Mouse (Mus musculus) CH12.LX (cell line): ENCODE measurements around the gene Gm5565. TPM values are rescaled to one million over a fixed set of nuclear protein-coding genes. Genes with fewer than 3 reads are reported as not detected.
A peak's percentile ranks its signal among the peaks of the same experiment; 100 is the strongest.

Experiments used
- DNase-seq: peaks from one replicate; pipeline ENCODE4 v3.0.0-alpha.2; 2013; ENCODE audit errors: extremely low read depth
- H3K27ac ChIP-seq: 2 replicates; pipeline ENCODE4 v1.5.1; 2012; ENCODE audit warnings: low read depth, mild to moderate bottlenecking, control low read depth, moderate library complexity; ENCODE audit not compliant: insufficient read depth
- H3K27me3 ChIP-seq: replicated peaks from 2 replicates; pipeline ENCODE3; 2012; ENCODE audit warnings: inconsistent platforms
- H3K36me3 ChIP-seq, 2 experiments: replicated peaks in 1 of 2; 2 replicates each; pipeline versions ENCODE3 to v1.6.1; 2012; ENCODE audit warnings: inconsistent platforms in 1 of 2, low read length in 1 of 2, mild to moderate bottlenecking in 1 of 2, mixed read lengths in 1 of 2, moderate library complexity in 1 of 2; ENCODE audit not compliant: control insufficient read depth in 1 of 2, insufficient read depth in 1 of 2
- H3K4me1 ChIP-seq, 2 experiments: 2 replicates each; pipeline ENCODE4 v1.6.1; 2012; ENCODE audit warnings: inconsistent platforms in 1 of 2, moderate library complexity in 1 of 2; ENCODE audit not compliant: insufficient read depth in 2 of 2, control insufficient read depth in 1 of 2
- H3K4me2 ChIP-seq: 2 replicates; pipeline ENCODE4 v1.6.1; 2012; ENCODE audit warnings: low read depth, mild to moderate bottlenecking, control low read depth; ENCODE audit not compliant: poor library complexity, insufficient read depth, severe bottlenecking
- H3K4me3 ChIP-seq, 3 experiments: fragments of 150-350 bp in 1 of 3; sonication (generic) in 1 of 3; replicated peaks in 1 of 3; 2 replicates each; pipeline versions ENCODE3 to v1.5.1; 2011 to 2012; ENCODE audit warnings: low read depth in 2 of 3, low read length in 2 of 3, mild to moderate bottlenecking in 2 of 3, moderate library complexity in 2 of 3, control low read depth in 1 of 3, improper control_type of control experiment in 1 of 3, inconsistent platforms in 1 of 3, mixed read lengths in 1 of 3; ENCODE audit not compliant: poor library complexity in 1 of 3
- H3K79me2 ChIP-seq: replicated peaks from 2 replicates; pipeline ENCODE4 v1.6.1; 2012; ENCODE audit warnings: mild to moderate bottlenecking, moderate library complexity; ENCODE audit not compliant: control insufficient read depth, poor library complexity, insufficient read depth, severe bottlenecking; ENCODE audit errors: extremely low read depth
- H3K9ac ChIP-seq: 2 replicates; pipeline ENCODE4 v1.6.1; 2012; ENCODE audit warnings: low read depth, mild to moderate bottlenecking, control low read depth, moderate library complexity; ENCODE audit not compliant: insufficient read depth
- H3K9me3 ChIP-seq: replicated peaks from 2 replicates; pipeline ENCODE3; 2012; ENCODE audit warnings: low read length, inconsistent platforms, mixed read lengths
- BHLHE40 ChIP-seq: IDR thresholded peaks from 2 replicates; pipeline ENCODE4 v1.6.1; 2011; ENCODE audit warnings: mild to moderate bottlenecking, low read depth, low read length, improper control_type of control experiment
- CTCF ChIP-seq, 2 experiments: IDR thresholded peaks in 1 of 2; conservative IDR thresholded peaks in 1 of 2; 2 replicates each; pipeline ENCODE4 v1.5.1; 2011 to 2012; ENCODE audit warnings: low read depth in 2 of 2, low read length in 2 of 2, improper control_type of control experiment in 1 of 2, inconsistent platforms in 1 of 2, mild to moderate bottlenecking in 1 of 2, moderate library complexity in 1 of 2
- E2F4 ChIP-seq: IDR thresholded peaks from 2 replicates; pipeline ENCODE4 v1.6.1; 2011; ENCODE audit warnings: low read depth, low read length, improper control_type of control experiment; ENCODE audit not compliant: insufficient replicate concordance
- EP300 ChIP-seq: IDR thresholded peaks from 2 replicates; pipeline ENCODE4 v1.6.1; 2011; ENCODE audit warnings: low read length, improper control_type of control experiment
- ETS1 ChIP-seq: conservative IDR thresholded peaks from 2 replicates; pipeline ENCODE4 v1.6.1; 2012; ENCODE audit warnings: low read depth, mild to moderate bottlenecking, inconsistent platforms, low read length, improper control_type of control experiment, moderate library complexity
- GABPA ChIP-seq: IDR thresholded peaks from 2 replicates; pipeline ENCODE4 v1.6.1; 2012; ENCODE audit warnings: low read depth, low read length, improper control_type of control experiment, inconsistent platforms; ENCODE audit not compliant: insufficient replicate concordance
- JUN ChIP-seq: IDR thresholded peaks from 2 replicates; pipeline ENCODE4 v1.6.1; 2011; ENCODE audit warnings: low read depth, mild to moderate bottlenecking, low read length, improper control_type of control experiment, moderate library complexity; ENCODE audit not compliant: insufficient read depth
- KAT2A ChIP-seq: IDR thresholded peaks from 2 replicates; pipeline ENCODE4 v1.6.1; 2012; ENCODE audit warnings: low read length, improper control_type of control experiment, inconsistent platforms; ENCODE audit not compliant: insufficient replicate concordance
- MAX ChIP-seq: IDR thresholded peaks from 2 replicates; pipeline ENCODE4 v1.6.1; 2011; ENCODE audit warnings: low read length, improper control_type of control experiment
- MAZ ChIP-seq: IDR thresholded peaks from 2 replicates; pipeline ENCODE4 v1.6.1; 2012; ENCODE audit warnings: low read depth, mild to moderate bottlenecking, inconsistent platforms, low read length, improper control_type of control experiment, moderate library complexity
- MEF2A ChIP-seq: IDR thresholded peaks from 2 replicates; pipeline ENCODE4 v1.6.1; 2014; ENCODE audit warnings: low read depth, mild to moderate bottlenecking, inconsistent platforms, low read length, improper control_type of control experiment, borderline replicate concordance
- PAX5 ChIP-seq: IDR thresholded peaks from 2 replicates; pipeline ENCODE4 v1.6.1; 2012; ENCODE audit warnings: low read length, inconsistent platforms, mixed read lengths
- POLR2AphosphoS2 ChIP-seq: IDR thresholded peaks from 2 replicates; pipeline ENCODE4 v1.6.1; 2011; ENCODE audit warnings: low read depth, low read length, improper control_type of control experiment
- RAD21 ChIP-seq: IDR thresholded peaks from 2 replicates; pipeline ENCODE4 v1.6.1; 2011; ENCODE audit warnings: low read depth, mild to moderate bottlenecking, low read length, improper control_type of control experiment, moderate library complexity
- RCOR1 ChIP-seq: conservative IDR thresholded peaks from 2 replicates; pipeline ENCODE4 v1.6.1; 2012; ENCODE audit warnings: low read depth, mild to moderate bottlenecking, inconsistent platforms, low read length, improper control_type of control experiment
- SIN3A ChIP-seq: IDR thresholded peaks from 2 replicates; pipeline ENCODE4 v1.6.1; 2012; ENCODE audit warnings: low read length, improper control_type of control experiment, inconsistent platforms
- SMC3 ChIP-seq: IDR thresholded peaks from 2 replicates; pipeline ENCODE4 v1.6.1; 2011; ENCODE audit warnings: low read depth, low read length, improper control_type of control experiment
- TCF12 ChIP-seq: IDR thresholded peaks from 2 replicates; pipeline ENCODE4 v1.6.1; 2014; ENCODE audit warnings: low read depth, mild to moderate bottlenecking, inconsistent platforms, low read length, improper control_type of control experiment
- USF1 ChIP-seq: IDR thresholded peaks from 2 replicates; pipeline ENCODE4 v1.6.1; 2014; ENCODE audit warnings: low read depth, mild to moderate bottlenecking, inconsistent platforms, low read length, improper control_type of control experiment
- ZKSCAN1 ChIP-seq: IDR thresholded peaks from 2 replicates; pipeline ENCODE4 v1.6.1; 2012; ENCODE audit warnings: low read depth, inconsistent platforms, low read length, improper control_type of control experiment, borderline replicate concordance
- dilution Hi-C: fragments of 300-500 bp; cut with MboI; formaldehyde crosslinking; loops from 2 replicates; pipeline ENCODE4 v1.14.3; 2020; ENCODE audit warnings: low sequenced_read_pairs; ENCODE audit not compliant: extremely low pct_unique_long_range_greater_than_20kb, extremely low pct_ligation_motif_present
- in situ Hi-C: fragments of 300-500 bp; cut with MboI; formaldehyde crosslinking; loops from 3 replicates; pipeline ENCODE4 v1.14.3; 2019; ENCODE audit warnings: low sequenced_read_pairs, low pct_ligation_motif_present, low pct_unique_long_range_greater_than_20kb, mixed read lengths
- polyA plus RNA-seq: library from polyadenylated mRNA; unstranded; fragments of >175 nt; gene quantifications from 2 replicates; pipeline ENCODE4 v1.2.1, GENCODE M21; 2012; ENCODE audit warnings: low read depth; ENCODE audit not compliant: insufficient read length
- total RNA-seq, 2 experiments: library from RNA; depleted of rRNA; stranded (reverse); fragments of 300-350 nt in 1 of 2; fragments of >200 nt in 1 of 2; gene quantifications; 2 replicates each; pipeline ENCODE4 v1.2.3; 2012 to 2014

Gene Gm5565
- total and polyA plus RNA-seq, 3 experiments, result not detected

GRCm38 (mm10) chr5:146200580-146200979 is 40.2 kb upstream of the Gm5565 start:
- Histone ChIP-seq H3K79me2 (no peaks in the 10 kb centered on the region), H3K4me1 (peaks cover 0 to 12% of the 10 kb centered on the region in 2 experiments; a peak in 2 of 4 replicates), H3K36me3 (peaks cover 13 to 42% of the 10 kb centered on the region in 2 experiments), H3K4me3 (no peak overlapping the region), H3K27ac (no peak overlapping the region), H3K9me3 (peaks cover 2% of the 10 kb centered on the region), H3K27me3 (no peaks in the 10 kb centered on the region), H3K9ac (no peak overlapping the region), H3K4me2 (no peak overlapping the region)
- TF ChIP-seq CTCF (conservative IDR thresholded peaks at IDR 0.05 in 1 of 2, IDR thresholded peaks at IDR 0.05 in 1 of 2; ENCODE audit: low read depth in 2 of 2, low read length in 2 of 2) (peak in 1 of 2 experiments; percentile 40; a peak in 2 of 4 replicates), MAX (no peak)
- no peak for DNase-seq
- in situ Hi-C loops (no loop called here), dilution Hi-C loops (no loop called here)

GRCm38 (mm10) chr5:146199540-146199939 is 39.2 kb upstream of the Gm5565 start:
- peaks cover 7 to 31% of the 10 kb centered on the region in 2 experiments for H3K36me3 ChIP-seq
- no peaks in the 10 kb centered on the region for H3K27me3 ChIP-seq
- no peaks in the 10 kb centered on the region for H3K79me2 ChIP-seq
- no peak for TF ChIP-seq RCOR1
- TF ChIP-seq MEF2A, result no peak
- TF ChIP-seq KAT2A, result no peak
- TF ChIP-seq SMC3, result peak; percentile 20
- TF ChIP-seq BHLHE40, result no peak
- TF ChIP-seq CTCF (conservative IDR thresholded peaks at IDR 0.05 in 1 of 2, IDR thresholded peaks at IDR 0.05 in 1 of 2; ENCODE audit: low read depth in 2 of 2, low read length in 2 of 2), result peak in 1 of 2 experiments; percentile 27; a peak in 2 of 4 replicates
- no peak for TF ChIP-seq GABPA
- TF ChIP-seq, all 38 proteins: peak for 2
- H3K4me2 ChIP-seq, result no peak overlapping the region
- in situ Hi-C loops (loop anchor here (10.0 to 25.0 kb wide), 2 partner anchors 105 to 263 kb away; no protein-coding TSS in a partner anchor), dilution Hi-C loops (no loop called here)
- no peak overlapping the region for H3K27ac ChIP-seq
- no peak overlapping the region for H3K9ac ChIP-seq
- H3K4me3 ChIP-seq, result no peak overlapping the region
- peaks cover 0 to 12% of the 10 kb centered on the region in 2 experiments; a peak in 2 of 4 replicates for H3K4me1 ChIP-seq
- no peak for DNase-seq
- peaks cover 2% of the 10 kb centered on the region for H3K9me3 ChIP-seq

GRCm38 (mm10) chr5:146199073-146199472 is 38.7 kb upstream of the Gm5565 start:
- H3K27me3 ChIP-seq, result no peaks in the 10 kb centered on the region
- no peak overlapping the region for H3K4me3 ChIP-seq
- H3K36me3 ChIP-seq, result peaks cover 3 to 27% of the 10 kb centered on the region in 2 experiments
- in situ Hi-C loops, result loop anchor here (10.0 to 25.0 kb wide), 2 partner anchors 106 to 263 kb away; no protein-coding TSS in a partner anchor
- no peak overlapping the region for H3K4me2 ChIP-seq
- H3K79me2 ChIP-seq, result no peaks in the 10 kb centered on the region
- H3K9ac ChIP-seq, result no peak overlapping the region
- dilution Hi-C loops, result no loop called here
- TF ChIP-seq RCOR1, result no peak
- no peak for TF ChIP-seq TCF12
- TF ChIP-seq USF1, result no peak
- TF ChIP-seq RAD21, result no peak
- no peak for TF ChIP-seq POLR2AphosphoS2
- no peak for TF ChIP-seq EP300
- no peak for TF ChIP-seq JUN
- no peak for TF ChIP-seq MAZ
- no peak for TF ChIP-seq SIN3A
- TF ChIP-seq ZKSCAN1, result no peak
- TF ChIP-seq PAX5, result no peak
- TF ChIP-seq E2F4, result no peak
- no peak for TF ChIP-seq MEF2A
- TF ChIP-seq ETS1, result no peak
- no peak for DNase-seq
- H3K4me1 ChIP-seq, result peaks cover 0 to 12% of the 10 kb centered on the region in 2 experiments; a peak in 2 of 4 replicates
- peaks cover 2% of the 10 kb centered on the region for H3K9me3 ChIP-seq
- no peak overlapping the region for H3K27ac ChIP-seq
